Mouse (Mus musculus) thymus, postnatal 25 days (tissue): Measurements from ENCODE around the gene Myo1d.

Experiments
- DNase-seq: peaks from one replicate; pipeline ENCODE4 v3.0.0; 2022

The Myo1d gene

DNA sequence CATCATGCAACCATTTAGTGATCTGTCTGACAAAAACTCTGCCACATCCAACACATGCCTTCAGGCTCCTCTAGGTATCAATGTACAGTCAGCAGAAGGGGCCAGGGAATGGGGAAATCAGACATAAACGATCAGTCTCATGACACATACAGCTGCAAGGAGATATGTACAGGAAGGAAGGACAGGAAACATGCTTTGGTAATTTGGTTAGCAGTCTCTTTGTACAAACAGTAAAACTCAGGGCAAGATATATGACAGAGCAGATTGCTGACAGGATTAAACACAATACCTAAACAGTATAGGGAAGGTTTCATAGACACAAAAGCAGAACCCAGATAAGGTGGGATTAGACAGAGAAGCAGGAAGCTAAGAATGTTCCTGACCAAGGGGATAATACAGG lies 60.8 kb downstream of the Myo1d start:
- DNase-seq: no peak

DNA sequence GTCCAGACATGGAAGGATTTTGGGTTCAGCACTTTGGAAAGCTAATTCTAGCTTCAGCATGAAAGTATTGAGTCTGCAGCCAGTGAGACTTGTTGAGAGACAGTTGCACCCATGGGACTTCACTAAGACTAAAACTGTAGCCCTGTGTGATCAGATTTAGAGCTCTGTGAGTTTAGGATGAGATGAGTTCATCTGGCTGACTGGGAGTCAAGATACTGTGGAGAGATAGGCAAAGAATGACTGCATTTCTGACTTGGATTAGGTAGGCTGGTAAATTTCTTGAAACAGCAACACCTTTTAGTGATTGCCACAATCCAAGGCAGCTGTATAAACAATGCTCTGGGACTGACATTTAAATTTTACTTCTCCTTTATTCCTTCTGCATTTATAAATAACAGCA lies 61.8 kb downstream of the Myo1d start:
- DNase-seq: no peak

DNA sequence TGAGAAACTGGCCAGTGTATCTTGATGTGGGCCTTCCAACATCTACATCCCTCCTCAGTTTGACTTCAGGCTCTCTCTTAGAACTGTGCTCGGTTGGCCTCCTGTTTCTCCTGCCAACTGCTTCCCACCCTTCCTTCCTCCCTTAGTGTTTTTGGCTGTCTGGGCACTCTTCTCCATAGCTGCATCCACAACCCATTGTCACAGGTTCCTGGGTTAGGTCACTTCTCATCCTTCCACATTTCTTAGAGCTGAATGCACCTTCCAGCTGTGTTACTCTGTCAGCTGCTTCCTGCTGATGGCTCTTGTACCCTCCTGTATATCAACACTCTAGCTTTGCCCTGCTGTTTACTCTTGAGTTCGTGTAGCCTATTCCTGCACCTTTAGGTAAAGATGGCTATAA lies 64.7 kb downstream of the Myo1d start:
- DNase-seq: no peak

DNA sequence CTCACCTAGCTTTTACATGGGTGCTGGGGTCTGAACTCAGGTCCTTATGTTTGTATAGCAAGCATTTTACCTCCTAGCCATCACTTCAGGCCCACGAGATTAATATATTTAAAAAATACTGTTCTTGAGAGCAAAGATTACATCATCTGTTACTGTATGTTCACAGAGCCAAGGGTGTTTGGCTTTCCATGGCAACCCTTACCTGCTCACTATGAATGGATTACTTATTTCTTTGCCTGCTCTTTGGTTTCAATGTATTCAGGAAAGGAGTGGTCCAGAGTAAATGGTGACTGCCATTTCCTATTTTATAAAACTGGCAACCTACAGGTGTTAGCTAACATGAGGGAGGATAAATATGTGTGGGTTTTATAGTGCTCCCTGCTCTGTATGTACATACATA lies 66.1 kb downstream of the Myo1d start:
- no peak for DNase-seq

DNA sequence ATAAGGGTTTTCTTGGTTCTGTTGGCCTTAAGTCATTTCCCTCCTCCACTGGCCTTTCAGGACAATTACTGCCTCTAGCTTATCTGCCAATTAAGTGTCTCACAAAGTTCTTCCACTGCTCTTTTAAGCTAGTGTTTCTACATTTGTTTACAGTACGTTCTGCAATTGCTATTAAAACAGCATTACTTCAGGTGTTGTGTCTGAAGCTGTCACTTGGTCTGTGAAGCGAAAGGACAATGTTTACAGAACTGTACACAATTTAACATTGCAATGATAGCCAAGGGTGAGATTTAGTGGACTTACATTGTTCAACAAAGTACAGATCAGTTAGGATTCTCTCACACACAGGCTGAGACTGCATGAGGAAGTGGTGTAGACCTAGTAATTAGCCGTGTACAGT lies 67.6 kb downstream of the Myo1d start:
- DNase-seq: no peak

DNA sequence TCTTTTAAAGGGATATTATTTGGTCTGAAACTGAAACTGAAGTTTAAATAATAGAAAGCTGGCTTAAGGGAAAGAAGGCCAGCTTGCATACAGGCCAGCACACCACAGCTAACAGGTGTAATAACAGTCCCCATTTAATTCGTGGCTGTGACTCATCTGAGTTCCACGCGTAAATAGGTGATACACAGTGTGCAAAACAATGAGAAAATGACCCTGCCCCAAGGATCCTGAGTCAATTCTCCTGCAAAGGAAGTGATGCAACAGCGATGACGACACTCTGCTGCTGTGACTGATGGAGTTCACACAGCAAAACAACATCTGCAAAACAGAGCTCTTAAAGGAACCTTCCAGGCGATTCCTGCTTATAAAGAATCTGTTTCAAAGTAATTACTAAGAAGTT lies 68.5 kb downstream of the Myo1d start:
- DNase-seq: no peak

DNA sequence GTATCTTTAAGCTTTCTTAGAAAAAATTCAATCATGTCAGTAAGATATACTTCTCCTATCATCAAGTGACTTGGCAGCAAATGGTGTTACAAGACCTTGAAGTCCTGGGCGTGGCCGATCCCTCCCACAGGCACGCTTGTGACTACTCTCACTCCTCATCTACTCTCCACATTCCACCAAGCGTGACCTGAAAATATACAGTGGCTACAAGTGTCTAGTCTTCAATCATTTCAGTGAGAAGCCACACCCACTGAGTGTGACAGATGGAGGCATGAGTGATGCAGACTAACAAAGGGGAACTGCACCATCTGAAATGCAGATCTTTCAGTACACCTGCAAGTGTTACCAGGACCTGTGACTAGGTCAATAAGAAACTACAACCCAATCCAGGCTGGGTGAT lies 79.2 kb downstream of the Myo1d start:
- DNase-seq: no peak

DNA sequence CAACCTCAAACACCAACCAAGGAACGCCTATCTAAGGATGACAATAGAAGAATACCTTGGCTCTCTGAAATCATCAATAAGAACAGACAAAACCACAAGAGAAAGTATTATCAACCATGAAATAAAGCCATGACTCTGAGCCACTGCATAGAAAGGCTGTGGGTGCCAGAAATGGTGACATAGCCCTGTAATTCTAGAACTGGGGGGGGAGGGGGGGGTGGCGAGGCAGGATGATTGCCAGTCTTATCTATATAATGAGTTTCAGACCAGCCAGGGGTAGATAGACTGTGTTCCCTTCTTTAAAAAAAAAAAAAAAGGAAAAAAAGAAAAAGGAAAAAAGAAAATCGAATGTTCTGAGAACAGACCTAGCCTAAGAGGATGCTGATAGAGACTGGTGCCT lies 81.1 kb downstream of the Myo1d start:
- DNase-seq: no peak

DNA sequence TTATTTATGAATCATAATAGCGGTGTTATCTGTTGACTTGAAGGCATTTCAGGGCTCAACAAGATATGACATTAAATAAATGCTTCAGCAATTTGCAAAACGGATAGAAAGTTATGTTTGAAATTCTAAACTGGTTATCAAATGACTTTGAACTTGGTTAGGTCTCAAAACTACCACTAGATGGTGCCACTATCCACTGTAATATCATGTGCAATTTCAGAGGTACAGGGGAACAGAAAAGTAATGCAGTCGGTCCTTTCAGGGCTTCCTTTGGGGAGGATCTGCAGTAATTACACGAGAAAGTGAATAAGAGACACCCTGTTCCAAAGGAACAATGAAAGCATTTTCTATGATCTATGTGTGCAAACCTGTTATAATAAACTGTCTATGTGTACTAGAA lies 83.5 kb downstream of the Myo1d start:
- DNase-seq: no peak

DNA sequence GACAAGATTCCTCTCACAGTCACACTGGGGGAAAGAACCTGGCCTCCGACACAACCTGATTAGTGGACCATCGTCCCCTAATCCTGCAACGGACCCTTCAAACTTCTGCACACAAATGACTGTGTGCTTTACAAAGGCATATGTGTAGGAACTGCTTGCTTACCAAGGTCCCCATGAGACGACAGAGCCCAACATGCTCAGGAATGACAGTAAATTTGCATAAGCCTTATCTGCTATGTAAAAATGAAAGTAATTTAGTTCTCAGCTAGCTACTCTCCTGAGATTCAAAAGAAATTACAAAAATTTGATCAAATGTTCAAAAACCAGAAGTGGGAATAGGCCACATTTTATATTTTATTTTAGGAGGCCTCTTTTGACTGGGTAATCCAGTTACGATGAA lies 95.2 kb downstream of the Myo1d start:
- no peak for DNase-seq

DNA sequence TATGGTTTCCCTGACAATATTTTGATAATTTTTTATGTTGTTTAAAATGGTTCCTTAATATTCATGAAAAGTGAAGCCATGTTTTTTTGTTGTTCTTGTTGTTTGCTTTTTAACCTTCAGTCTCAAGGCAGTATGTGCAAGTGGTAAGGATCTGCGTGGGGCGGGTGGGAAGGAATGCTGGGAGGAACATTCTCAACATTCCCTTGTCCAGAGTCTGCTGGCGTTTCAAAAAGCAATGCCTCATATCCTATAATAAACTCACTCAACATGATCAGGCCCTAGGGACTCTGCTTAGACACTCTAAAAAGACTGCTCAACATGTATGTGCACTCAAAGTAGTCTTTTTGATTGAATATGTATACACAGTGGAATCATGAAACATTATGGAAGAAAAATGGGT lies 97.1 kb downstream of the Myo1d start:
- DNase-seq: no peak

DNA sequence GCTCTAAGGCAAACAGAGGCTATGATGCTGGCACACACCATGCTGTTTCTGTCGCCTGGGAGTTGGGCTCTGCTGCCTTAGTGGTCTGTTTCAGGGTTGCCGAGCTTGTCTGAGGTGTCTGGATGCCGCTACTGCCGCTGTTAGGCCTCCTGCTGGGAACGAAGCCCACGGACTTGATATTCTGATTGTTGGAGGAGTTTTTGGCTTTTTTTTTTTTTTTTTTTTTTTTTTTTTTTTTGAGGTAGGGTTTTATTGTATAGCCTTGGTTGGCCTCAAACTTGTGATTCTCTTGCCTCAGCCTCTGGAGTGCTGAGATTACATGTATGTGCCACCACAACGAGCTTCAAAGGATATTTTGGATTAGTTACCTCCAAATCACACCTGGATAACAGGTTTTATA lies 106.8 kb downstream of the Myo1d start:
- no peak for DNase-seq

DNA sequence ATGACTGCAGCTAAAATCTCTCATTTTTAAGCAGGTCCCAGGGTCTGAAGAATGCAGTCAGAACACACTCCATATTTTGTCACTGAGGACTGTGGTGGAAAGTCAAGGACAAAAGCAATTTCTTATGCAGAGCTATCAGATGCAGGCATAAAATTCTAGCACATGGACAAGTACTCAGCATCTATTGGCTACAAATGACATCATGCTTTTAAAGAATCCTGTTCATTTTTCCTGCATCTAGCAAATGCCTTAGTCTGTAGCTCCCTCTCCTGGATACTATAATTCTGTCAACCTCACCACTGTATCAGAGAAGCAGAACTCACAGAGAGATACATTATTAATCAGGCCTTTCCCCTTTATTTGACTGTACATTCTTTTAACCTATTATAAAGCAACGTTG lies 109.4 kb downstream of the Myo1d start:
- no peak for DNase-seq

DNA sequence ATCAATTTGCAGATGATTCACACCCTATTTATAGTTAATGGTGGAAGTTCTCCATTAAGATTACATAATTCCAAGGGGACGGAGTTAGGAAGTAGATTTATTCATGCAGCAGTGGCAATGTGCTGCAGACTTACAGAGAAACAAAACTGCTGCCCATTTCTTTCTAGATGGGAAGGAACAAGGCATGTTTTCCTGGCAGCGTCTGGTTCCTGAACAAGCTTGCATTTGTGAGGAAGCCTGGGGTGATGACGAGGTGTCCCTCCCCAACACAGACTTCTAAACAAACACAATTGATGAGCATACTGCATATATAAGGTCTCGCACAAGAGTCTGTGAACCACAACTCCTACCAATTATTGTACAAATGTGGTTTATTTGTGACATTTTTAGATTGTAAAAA lies 109.9 kb downstream of the Myo1d start:
- no peak for DNase-seq

DNA sequence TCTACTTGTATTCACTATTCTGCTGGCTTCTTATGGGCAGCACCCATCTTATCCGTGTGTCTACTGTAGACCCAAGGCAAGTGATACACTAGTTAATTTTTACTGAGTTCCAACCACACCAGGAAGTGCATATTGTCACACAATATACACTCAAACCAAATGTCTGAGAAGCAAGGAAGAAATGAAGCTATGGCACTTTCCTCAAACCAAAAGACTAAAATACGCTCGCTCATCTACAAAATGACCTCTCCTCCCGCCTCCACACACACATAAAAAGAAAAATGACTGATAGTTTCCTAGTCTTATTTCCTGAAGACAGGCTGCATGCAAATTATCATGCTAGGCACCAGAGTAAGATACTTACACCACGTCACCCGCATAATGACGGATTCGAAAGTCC lies 113.6 kb downstream of the Myo1d start:
- DNase-seq: no peak

DNA sequence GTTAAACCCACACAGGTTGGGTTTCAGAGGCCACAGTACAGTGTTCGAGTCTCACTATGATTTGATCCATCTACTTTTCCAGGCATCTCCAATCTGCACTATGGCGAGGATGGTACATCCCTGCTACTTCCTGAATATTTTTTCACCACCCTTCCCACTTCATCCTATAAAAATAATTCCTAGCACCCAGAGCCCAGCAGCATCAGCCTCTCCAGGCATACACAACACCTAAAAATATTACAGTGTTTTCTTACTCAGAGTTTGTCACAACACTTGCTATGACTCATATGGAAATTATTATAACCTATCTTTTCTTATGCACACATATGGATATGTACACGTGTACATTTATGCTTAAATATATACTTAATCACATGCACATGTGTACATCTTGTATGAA lies 115.6 kb downstream of the Myo1d start:
- no peak for DNase-seq

DNA sequence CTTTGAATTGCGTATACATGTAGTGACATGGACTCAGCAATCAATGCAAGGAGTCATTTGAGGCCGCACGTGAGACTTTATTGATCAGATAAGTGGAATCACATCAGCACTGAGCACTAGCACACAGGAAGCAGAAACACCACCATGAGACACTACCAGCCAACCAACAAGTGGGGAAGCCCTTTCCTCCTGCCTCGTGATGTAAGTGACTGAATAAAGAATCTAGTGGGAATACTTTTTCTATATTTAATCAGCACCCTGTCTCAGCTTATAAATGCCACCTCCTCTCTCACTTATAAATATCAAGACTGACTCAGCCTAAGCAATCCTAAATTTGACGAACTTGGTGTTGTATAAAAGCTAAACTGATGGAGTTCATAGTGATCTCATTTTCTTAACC lies 134.7 kb downstream of the Myo1d start:
- no peak for DNase-seq

DNA sequence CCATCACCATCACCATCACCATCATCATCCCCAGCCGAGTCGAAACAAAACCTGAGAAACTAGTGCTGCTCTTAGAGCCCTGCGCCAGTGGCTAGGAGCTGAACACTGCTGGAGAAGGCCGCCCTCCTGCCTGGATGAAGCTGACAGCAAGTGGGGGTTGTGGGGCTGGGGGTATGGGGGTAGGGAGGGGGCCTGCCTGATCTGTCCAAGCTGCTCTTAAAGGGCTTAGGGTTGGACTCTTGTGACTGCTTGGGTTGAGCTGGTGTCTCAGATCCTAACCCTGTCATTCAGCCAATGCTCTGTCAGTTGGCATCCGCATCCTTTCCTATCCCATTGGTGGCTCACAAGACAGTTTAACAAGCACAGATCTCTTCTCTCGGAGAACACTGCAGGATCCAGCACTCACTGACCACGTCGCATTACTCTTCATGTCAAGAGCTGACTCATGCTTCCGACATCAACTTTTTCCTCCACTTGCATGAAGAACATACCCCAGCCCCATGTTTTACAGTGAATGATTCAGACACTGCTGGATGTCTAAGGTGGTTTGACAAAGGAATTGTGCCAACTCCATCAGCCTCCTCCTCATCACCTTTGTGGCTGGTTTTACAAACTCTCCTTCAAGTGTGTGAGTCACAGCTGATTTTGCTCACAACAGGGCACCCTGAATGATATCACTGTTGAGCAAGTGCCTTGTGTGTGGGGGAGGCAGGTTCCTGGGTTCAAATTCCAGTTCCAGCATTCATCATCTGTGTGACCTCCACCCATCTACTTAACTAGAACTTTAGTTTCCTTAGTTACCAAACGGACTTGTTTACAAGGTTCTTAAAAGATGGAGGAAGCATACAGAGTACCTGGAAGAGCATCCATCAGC lies 150.6 kb downstream of the Myo1d start:
- DNase-seq: no peak

DNA sequence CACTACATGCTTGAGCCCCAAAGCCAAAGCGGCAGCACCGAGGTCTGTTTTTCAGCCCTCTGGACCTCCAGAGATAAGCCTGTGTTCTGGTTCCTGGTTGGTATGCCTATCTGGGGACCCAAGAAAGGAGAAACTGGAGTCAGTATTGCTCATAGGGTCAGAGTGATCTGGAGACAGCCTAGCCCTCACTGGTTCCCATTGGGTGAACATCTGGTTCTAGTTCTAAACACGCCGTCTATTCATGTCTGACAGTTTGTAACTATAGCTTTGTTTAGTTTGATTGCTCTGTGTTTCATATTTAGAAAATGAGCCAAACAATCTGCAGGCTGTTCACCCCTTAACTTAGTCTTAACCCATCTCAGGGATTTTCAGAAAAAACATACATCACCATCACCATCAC lies 151.2 kb downstream of the Myo1d start:
- DNase-seq: no peak

DNA sequence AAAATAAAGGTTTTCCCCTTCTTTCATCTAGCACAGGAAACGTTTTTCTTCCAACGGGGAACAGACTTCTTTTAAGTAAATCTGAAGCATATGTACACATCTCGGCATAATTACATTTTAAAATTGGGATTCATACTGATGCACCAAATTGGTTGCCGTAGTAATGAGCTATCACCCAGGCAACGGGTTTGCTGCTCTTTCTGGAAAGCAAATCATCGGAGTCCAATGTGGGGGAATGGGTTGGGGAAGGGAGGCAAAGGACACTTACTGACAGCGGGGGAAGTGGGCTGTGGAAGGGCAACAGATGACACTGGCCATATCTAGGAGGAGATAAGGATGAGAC lies 156.8 kb downstream of the Myo1d start:
- no peak for DNase-seq

DNA sequence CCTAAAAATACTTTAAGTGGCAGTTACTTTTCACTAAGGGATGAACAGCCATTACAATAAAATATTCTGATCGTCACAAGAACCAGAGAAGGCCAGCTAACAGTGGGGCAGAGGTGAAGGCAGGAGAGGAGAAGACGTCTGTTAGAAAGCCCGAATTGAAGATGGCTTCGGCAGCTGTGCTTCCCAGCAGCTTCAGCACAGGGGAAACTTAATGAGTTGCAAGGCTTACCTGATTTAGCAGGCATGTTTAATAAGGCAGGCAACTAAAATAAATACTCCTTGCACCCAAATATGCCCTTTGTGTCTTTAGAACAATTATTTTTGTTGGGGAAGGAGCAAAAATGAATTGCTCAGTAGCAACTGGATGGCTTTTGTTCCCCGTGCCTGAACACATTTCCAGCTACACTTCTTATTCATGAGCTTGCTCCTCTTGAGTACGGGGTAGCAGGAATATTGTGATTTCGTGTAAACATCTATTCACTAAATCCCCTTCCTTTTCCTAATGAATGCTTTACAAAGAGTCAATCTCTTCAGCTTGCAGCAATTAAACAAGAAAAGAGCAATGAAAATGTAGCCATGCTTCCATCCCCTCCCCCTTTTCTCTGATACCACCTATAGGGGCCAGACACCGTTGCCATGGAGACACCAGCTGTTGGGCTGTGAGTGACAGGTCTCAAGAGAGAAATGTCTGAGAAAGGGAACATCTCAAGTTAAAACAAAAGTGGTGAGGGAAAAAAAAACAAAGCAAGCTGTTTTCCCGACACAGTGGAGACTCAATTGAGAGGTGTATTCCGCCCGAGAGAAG lies 157.4 kb downstream of the Myo1d start:
- DNase-seq: no peak

DNA sequence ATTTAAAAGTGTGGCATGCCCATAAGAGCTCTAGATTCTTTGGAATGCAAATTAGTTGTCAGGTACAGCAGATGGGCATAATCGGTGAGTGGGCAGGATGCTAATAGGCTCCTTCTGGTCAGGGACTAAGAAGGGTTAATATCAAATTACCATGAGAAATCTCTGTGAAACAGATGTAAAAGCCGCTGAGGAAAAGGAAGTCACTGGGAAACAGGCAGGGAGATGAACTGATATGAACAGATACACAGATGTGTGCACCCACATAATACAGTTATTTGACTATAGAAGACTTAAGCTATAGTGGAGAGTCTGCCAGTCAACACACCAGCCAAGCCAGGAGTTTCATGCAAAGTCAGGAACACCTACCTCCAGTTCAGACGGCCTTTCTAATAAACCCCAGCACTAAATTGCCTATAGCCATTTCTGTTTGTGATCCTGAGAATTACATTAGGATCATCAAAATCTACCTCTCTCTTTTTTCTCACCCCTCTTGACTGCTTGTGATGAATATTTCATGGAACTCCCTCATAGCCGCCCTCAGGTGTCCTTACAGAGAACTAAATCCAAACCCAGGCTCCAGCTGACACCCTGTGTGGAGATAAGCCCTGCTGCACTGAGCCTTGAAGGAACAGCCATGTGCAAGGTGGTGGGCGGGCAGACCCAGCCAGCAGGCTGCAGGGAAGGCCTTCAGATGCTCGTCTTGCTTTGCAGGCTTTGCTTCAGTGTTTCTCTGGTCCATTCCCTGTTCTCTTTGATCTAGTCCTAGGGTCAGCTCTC lies 164.7 kb downstream of the Myo1d start:
- no peak for DNase-seq

DNA sequence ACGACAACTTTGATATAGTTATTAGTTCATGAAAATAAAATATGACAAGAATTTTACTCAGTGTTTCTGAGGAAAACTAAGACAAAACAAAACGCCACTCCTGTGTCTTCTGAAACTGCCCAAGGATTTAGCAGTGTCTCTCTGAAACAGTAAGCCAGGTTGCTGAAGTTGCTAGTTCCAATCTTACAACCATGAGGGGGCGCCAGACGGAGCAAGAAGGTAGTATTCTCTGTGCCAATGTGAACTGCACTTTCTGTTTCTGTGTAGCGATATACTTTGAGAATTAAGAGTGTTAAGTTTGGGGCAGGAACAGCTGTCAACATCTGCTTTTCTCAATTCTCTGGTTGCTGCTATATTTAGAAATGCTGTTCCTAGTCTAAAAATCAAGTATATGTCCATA lies 165.4 kb downstream of the Myo1d start:
- DNase-seq: peak; percentile 47

DNA sequence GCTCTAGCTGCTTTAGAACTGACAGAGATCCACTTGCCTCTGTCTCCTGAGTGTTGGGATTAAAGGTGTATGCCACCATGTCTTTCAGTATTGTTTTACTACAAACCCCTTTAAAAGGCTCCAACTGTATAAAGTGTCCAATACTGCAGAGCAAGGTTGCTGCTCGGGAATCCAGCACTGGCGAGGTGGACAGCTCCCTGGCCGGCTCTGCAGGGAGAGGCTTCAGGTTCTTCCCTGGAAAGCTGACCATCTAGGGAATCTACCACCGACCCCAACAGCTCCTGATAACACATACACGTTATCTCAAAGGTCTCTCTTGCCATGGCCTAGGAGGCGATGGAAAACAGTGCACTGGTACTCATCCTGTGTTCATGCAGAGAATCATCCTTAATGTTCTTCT lies 166.3 kb downstream of the Myo1d start:
- DNase-seq: no peak
